Mouse (Mus musculus) C2C12 (cell line): ENCODE data around the gene Ppdpf.
A peak's percentile ranks its signal among the peaks of the same experiment; 100 is the strongest.

Source experiments
- CEBPB ChIP-seq: IDR thresholded peaks from one replicate; pipeline ENCODE4 v1.6.1; 2011; ENCODE audit warnings: low read depth, mild to moderate bottlenecking, control low read depth, moderate library complexity
- CTCF ChIP-seq: IDR thresholded peaks from one replicate; pipeline ENCODE4 v1.5.1; 2011; ENCODE audit not compliant: control insufficient read depth, insufficient read depth, insufficient read length
- MYOD1 ChIP-seq: IDR thresholded peaks from one replicate; pipeline ENCODE4 v1.6.1; 2011; ENCODE audit warnings: low read depth; ENCODE audit not compliant: control insufficient read depth, insufficient read length
- MYOG ChIP-seq: IDR thresholded peaks from one replicate; pipeline ENCODE4 v1.6.1; 2011; ENCODE audit not compliant: control insufficient read depth, insufficient read length; ENCODE audit errors: extremely low read depth
- USF1 ChIP-seq: IDR thresholded peaks from one replicate; pipeline ENCODE4 v1.6.1; 2011; ENCODE audit warnings: low read depth, mild to moderate bottlenecking, control low read depth, moderate library complexity

DNA sequence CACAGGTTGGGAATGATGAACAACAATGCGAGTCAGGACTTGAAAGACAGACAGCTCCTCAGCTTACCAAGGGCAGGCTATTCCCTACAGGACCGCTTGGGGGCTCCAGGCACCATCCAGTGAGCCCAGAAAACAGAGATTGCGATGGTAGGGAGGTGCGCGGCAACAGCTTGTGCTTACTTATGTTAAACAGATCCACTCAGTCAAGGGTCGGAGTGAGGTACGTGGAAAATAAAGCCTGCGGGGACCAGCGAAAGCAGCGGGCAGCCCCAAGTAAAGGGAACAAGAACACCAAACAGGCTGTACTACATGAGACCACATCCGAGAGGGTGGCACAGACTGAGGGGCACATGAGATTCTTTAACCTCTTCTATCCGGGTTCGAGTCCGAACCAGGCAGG lies 412 bp upstream of the Ppdpf start:
- TF ChIP-seq CTCF (peak; percentile 62), MYOG (no peak), MYOD1 (no peak), USF1 (no peak), CEBPB (no peak)
